Mouse (Mus musculus) kidney, postnatal 0 days (tissue): ENCODE results near the gene Larp6. TPM values are rescaled to one million over a fixed set of nuclear protein-coding genes. Genes with fewer than 3 reads are reported as not detected.

Experiments
- ATAC-seq: fragments of 200-750 bp; cut with Nextera tagmentation; replicated peaks from 2 replicates; pipeline ENCODE4 v1.8.0; 2017; ENCODE audit warnings: low read depth, moderate number of reproducible peaks, moderate TSS enrichment, moderate library complexity; ENCODE audit not compliant: low FRiP score
- DNase-seq: peaks from one replicate; pipeline ENCODE4 v3.0.0-alpha.2; 2016; ENCODE audit warnings: low spot score
- H3K27ac ChIP-seq: fragments of 300-500 bp; sonication (generic); 2 replicates; pipeline ENCODE4 v1.5.1; 2014; ENCODE audit warnings: mild to moderate bottlenecking
- H3K27me3 ChIP-seq: fragments of 300-500 bp; sonication (generic); 2 replicates; pipeline ENCODE4 v1.6.1; 2014; ENCODE audit warnings: low read length, mixed read lengths; ENCODE audit not compliant: insufficient read depth
- H3K36me3 ChIP-seq: fragments of 300-500 bp; sonication (generic); 2 replicates; pipeline ENCODE4 v1.6.1; 2014; ENCODE audit warnings: low read length, mixed read lengths; ENCODE audit not compliant: insufficient read depth
- H3K4me1 ChIP-seq: fragments of 300-500 bp; sonication (generic); replicated peaks from 2 replicates; pipeline ENCODE4 v1.6.1; 2014; ENCODE audit warnings: antibody characterized with exemption, low read length, mixed read lengths; ENCODE audit not compliant: insufficient read depth
- H3K4me2 ChIP-seq: fragments of 300-500 bp; sonication (generic); 2 replicates; pipeline ENCODE4 v1.6.1; 2014; ENCODE audit warnings: mild to moderate bottlenecking, low read length, moderate library complexity, mixed read lengths
- H3K4me3 ChIP-seq: fragments of 300-500 bp; sonication (generic); replicated peaks from 2 replicates; pipeline ENCODE4 v1.5.1; 2014; ENCODE audit warnings: low read depth, low read length
- H3K9ac ChIP-seq: fragments of 300-500 bp; sonication (generic); 2 replicates; pipeline ENCODE4 v1.6.1; 2014; ENCODE audit warnings: low read depth, low read length
- H3K9me3 ChIP-seq: fragments of 300-500 bp; sonication (generic); replicated peaks from 2 replicates; pipeline ENCODE4 v1.6.1; 2016; ENCODE audit warnings: low read length, inconsistent platforms, mixed read lengths
- CTCF ChIP-seq: IDR thresholded peaks from 2 replicates; pipeline ENCODE4 v1.5.1; 2016; ENCODE audit warnings: antibody characterized with exemption, low read depth, mild to moderate bottlenecking, moderate library complexity
- WGBS: fragments of 180-500 bp; shearing (Covaris S2); extraction: QIAGEN DNeasy Blood & Tissue Kit; methylation state at CpG from one replicate; pipeline ENCODE4 v1.1.7; 2014; 5-methylcytosine and 5-hydroxymethylcytosine counted together
- polyA plus RNA-seq: library from polyadenylated mRNA; unstranded; fragments of >200 nt; fragmentation: Nextera tagmentation; extraction: Ambion mirVana; gene quantifications from 2 replicates; pipeline ENCODE4 v1.2.1, GENCODE M21; 2015

Larp6 gene
- polyA plus RNA-seq, 1 experiment from 2014 or later: 2.4 TPM

DNA sequence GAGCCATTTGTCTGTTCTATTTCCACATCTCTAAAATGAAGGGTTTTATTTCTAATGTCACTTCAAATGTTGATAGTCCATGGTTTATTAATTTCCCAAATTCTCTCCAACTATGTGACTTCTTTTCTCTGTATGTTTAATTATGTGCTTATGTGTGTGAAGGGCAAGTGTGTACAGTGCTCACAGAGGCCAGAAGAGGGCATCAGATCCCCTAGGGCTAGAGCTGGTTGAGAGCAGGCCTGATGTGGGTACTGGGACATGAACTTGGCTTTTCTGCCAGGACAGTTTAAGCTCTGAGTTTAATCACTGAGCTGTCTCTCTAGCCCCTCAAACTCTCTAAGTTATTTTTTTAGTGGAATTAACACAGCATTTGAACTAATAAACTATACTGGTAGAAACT lies 38.0 kb upstream of the Larp6 start:
- no peaks in the 10 kb centered on the region for H3K36me3 ChIP-seq
- H3K4me2 ChIP-seq: no peak overlapping the region
- no peak for DNase-seq
- ATAC-seq: no peak
- no peak overlapping the region for H3K27ac ChIP-seq
- no peaks in the 10 kb centered on the region for H3K4me1 ChIP-seq
- no peak overlapping the region for H3K4me3 ChIP-seq
- peak; percentile 58 for TF ChIP-seq CTCF
- no peaks in the 10 kb centered on the region for H3K9me3 ChIP-seq
- H3K27me3 ChIP-seq: no peaks in the 10 kb centered on the region
- no peak overlapping the region for H3K9ac ChIP-seq

DNA sequence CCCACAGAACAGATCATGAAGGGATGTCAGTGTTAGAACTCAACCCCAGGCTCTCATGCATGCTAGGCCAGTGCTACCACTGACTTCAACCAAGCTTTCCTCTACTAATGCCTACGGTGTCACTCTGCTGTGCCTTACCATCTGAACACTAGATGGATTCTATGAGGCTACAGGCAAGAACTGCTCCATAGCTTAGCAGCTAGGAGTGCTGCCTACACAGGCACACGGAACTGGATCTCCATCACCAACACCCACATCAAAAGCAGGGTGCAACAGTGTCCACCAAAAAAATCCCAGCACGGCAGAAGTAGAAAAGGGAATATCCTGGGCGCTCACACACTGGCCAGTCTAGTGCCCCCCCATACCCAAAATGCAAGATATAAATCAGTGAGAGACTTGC lies 36.4 kb upstream of the Larp6 start:
- Histone ChIP-seq H3K27me3 (no peaks in the 10 kb centered on the region), H3K4me3 (no peak overlapping the region), H3K27ac (no peak overlapping the region), H3K9ac (no peak overlapping the region), H3K9me3 (no peaks in the 10 kb centered on the region), H3K36me3 (no peaks in the 10 kb centered on the region), H3K4me2 (no peak overlapping the region), H3K4me1 (no peaks in the 10 kb centered on the region)
- no peak for DNase-seq
- no peak for TF ChIP-seq CTCF
- ATAC-seq: no peak
- WGBS: 89% methylated on average over 4 of the region's 4 CpGs

DNA sequence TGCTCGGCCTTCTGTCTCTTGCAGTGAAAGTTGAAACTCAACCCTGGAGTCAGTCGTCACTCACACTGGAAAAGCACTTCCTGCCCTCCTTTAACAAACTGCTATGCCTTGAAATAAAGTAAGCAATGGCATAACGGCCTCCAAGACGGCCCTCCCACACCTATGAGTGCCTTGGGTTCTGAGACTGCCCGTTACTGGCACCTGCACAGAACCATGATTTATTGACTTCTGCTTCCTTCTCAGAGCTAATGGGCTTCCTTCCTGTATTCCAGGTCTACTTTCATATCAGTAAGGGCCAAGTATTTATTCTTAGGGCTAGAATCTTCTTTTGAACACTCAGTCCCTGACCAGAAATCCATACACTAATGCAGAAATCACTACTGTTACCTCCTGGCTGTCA lies 33.9 kb upstream of the Larp6 start:
- Histone ChIP-seq H3K36me3 (0 out of 2 replicates have a peak, but pooled peaks cover under 1% of the 10 kb centered on the region), H3K9ac (no peak overlapping the region), H3K4me3 (no peak overlapping the region), H3K4me1 (no peaks in the 10 kb centered on the region), H3K27me3 (no peaks in the 10 kb centered on the region), H3K9me3 (no peaks in the 10 kb centered on the region), H3K27ac (no peak overlapping the region), H3K4me2 (no peak overlapping the region)
- TF ChIP-seq CTCF: no peak
- ATAC-seq: no peak
- DNase-seq: no peak
- 26% methylated on average over 5 of the region's 5 CpGs for WGBS

DNA sequence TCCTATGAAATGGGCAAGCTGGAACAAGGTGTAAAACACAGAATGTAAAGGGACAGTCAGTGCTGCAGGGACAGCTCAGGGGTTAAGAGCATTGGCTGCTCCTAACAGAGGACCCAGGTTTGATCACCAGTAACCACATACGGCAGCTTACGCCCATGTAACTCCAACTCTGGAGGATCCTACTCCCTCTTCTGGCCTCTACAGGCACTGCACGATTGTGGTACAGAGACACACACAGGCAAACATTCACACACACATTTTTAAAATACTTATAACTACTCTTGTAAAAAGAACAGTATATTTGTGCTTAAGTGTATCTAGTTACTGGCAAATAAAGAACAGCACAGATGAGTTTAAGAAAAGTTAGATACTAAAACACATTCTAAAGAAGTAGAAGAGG lies 31.8 kb upstream of the Larp6 start:
- Histone ChIP-seq H3K9me3 (no peaks in the 10 kb centered on the region), H3K36me3 (0 out of 2 replicates have a peak, but pooled peaks cover 5% of the 10 kb centered on the region), H3K4me1 (no peaks in the 10 kb centered on the region), H3K27me3 (no peaks in the 10 kb centered on the region), H3K9ac (no peak overlapping the region), H3K4me2 (no peak overlapping the region), H3K4me3 (no peak overlapping the region), H3K27ac (no peak overlapping the region)
- WGBS: 93% methylated on average over 3 of the region's 3 CpGs
- ATAC-seq: no peak
- DNase-seq: no peak
- TF ChIP-seq CTCF: peak; percentile 32; the same call in 1 of the 2 replicates

DNA sequence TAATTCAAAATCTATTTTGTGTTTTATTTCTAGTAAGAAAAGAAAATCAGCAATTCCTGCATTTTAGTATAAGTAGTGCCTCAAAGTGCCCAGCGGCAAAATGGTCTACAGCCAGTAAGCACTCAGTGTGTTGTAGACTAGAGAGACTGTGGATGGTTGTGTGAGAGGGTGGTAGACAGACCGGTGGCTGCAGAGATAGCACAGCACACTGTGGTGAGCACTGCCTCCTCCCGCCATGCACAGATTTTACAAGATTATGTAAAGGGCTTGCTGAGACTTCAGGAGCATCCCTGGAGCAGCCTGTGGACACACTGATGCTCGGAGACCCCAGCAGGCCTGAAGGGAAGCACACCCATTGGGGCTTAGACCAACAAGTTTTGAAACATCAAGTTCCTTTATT lies 30.0 kb upstream of the Larp6 start:
- Histone ChIP-seq H3K4me1 (no peaks in the 10 kb centered on the region), H3K9me3 (no peaks in the 10 kb centered on the region), H3K4me3 (no peak overlapping the region), H3K27ac (no peak overlapping the region), H3K36me3 (0 out of 2 replicates have a peak, but pooled peaks cover 5% of the 10 kb centered on the region), H3K27me3 (no peaks in the 10 kb centered on the region), H3K9ac (no peak overlapping the region), H3K4me2 (no peak overlapping the region)
- no peak for DNase-seq
- ATAC-seq: no peak
- WGBS: 92% methylated on average over 4 of the region's 4 CpGs
- TF ChIP-seq CTCF: no peak

DNA sequence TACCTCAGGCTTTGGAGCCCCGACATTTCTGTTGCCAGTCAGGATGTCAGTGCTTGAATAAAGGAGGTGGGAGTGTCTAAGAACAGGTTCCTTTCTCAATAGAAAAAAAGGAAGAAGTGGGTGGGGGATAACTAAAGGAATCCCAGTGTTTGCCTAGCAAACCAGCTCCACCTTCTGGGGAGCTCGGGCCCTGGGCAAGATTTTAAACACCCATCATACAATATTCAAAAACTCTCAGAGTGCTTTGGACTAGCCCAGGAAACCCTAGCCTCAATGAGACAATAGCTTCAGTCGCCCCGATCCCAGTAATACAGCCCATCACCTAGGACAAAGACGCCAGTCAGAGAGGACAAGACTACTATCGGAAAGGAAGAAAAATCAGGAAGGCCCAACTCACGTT lies 25.4 kb upstream of the Larp6 start:
- H3K36me3 ChIP-seq: 0 out of 2 replicates have a peak, but pooled peaks cover 5% of the 10 kb centered on the region
- 0% methylated on average over 7 of the region's 7 CpGs for WGBS
- peak; percentile 71 for DNase-seq

DNA sequence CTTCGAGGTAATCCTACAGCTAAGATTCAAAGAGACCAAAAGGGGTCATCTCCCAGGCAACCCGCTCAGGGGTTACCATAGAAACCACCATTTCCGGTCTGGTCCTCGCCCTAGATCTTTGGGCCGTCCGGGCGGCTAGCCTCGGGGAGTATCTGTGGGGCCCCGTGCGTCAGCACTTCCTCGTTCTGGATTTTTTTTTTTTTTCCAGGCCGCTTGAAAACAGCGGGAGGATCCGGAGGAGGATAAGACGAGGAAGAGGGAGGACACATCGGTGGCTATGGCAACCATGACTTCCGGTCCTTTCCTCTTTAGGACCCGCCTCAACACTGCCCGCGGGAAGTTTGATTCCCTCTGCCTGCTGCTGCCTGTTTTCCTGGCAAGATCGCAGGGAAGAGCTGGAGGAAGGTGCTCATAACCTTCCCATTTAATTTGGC lies 24.9 kb upstream of the Larp6 start, which contains the start of gene Lrrc49:
Gene Lrrc49 (minus strand): TSS at position 268 of the 434 bp plus-strand sequence.
- TF ChIP-seq CTCF: no peak
- DNase-seq (peak; percentile 96), ATAC-seq (peak; percentile 94)
- Histone ChIP-seq H3K4me2 (peak within 1 kb of the TSS; percentile 54), H3K4me1 (no peaks in the 10 kb centered on the region; the same call in 1 of the 2 replicates), H3K27me3 (no peaks in the 10 kb centered on the region), H3K4me3 (peak within 1 kb of the TSS; percentile 50), H3K9ac (peak within 1 kb of the TSS; percentile 35; the same call in 1 of the 2 replicates), H3K36me3 (0 out of 2 replicates have a peak, but pooled peaks cover 5% of the 10 kb centered on the region), H3K27ac (peak within 1 kb of the TSS; percentile 6), H3K9me3 (no peaks in the 10 kb centered on the region)
- WGBS: under 1% methylated on average over 20 of the region's 21 CpGs

More for the DNA sequence above, 25.4 kb upstream of the Larp6 start:
- peak; percentile 61 for TF ChIP-seq CTCF
- Histone ChIP-seq H3K4me2 (peak overlapping the region; percentile 54), H3K9me3 (no peaks in the 10 kb centered on the region), H3K4me3 (peak overlapping the region; percentile 50), H3K4me1 (no peaks in the 10 kb centered on the region; the same call in 1 of the 2 replicates), H3K9ac (peak overlapping the region; percentile 35; the same call in 1 of the 2 replicates), H3K27ac (peak overlapping the region; percentile 6), H3K27me3 (no peaks in the 10 kb centered on the region)
- ATAC-seq: no peak; the same call in 1 of the 2 replicates
